Mouse (Mus musculus) adrenal gland, postnatal 14 days (tissue): ENCODE results near the gene Ablim1. TPM values are rescaled to one million over a fixed set of nuclear protein-coding genes. Genes with fewer than 3 reads are reported as not detected.
A peak's percentile ranks its signal among the peaks of the same experiment; 100 is the strongest.

Source experiments
- DNase-seq: peaks from one replicate; pipeline ENCODE4 v3.0.0; 2021; ENCODE audit warnings: mixed read lengths
- total RNA-seq: library from RNA; stranded (reverse); gene quantifications from 2 replicates; pipeline ENCODE4 v1.2.3, GENCODE M21; 2021

Gene Ablim1
- total RNA-seq, 1 experiment from 2014 or later, result 68.8 TPM

GRCm38 (mm10) chr19:57343860-57344259 is 29.1 kb upstream of the Ablim1 start:
- no peak for DNase-seq

GRCm38 (mm10) chr19:57340900-57341742 is 26.4 kb upstream of the Ablim1 start:
- no peak for DNase-seq

GRCm38 (mm10) chr19:57339281-57339864 is 24.7 kb upstream of the Ablim1 start:
- DNase-seq, result no peak

GRCm38 (mm10) chr19:57335135-57335534 is 20.4 kb upstream of the Ablim1 start:
- no peak for DNase-seq

GRCm38 (mm10) chr19:57333356-57333755 is 18.6 kb upstream of the Ablim1 start:
- no peak for DNase-seq

- DNase-seq, result no peak
These were observed 16.5 kb upstream of the Ablim1 start for GRCm38 (mm10) chr19:57331237-57331636.

- no peak for DNase-seq
These were observed 15.6 kb upstream of the Ablim1 start for GRCm38 (mm10) chr19:57330309-57330708.

GRCm38 (mm10) chr19:57328792-57329191 is 14.1 kb upstream of the Ablim1 start:
- peak; percentile 61 for DNase-seq

- DNase-seq, result no peak
These were observed 13.6 kb upstream of the Ablim1 start for GRCm38 (mm10) chr19:57328269-57328668.

GRCm38 (mm10) chr19:57327679-57328078 is 13.0 kb upstream of the Ablim1 start:
- DNase-seq, result no peak

GRCm38 (mm10) chr19:57325748-57326300 is 11.1 kb upstream of the Ablim1 start:
- DNase-seq, result peak; percentile 82

- DNase-seq, result no peak
These were observed 8.4 kb upstream of the Ablim1 start for GRCm38 (mm10) chr19:57323087-57323486.

GRCm38 (mm10) chr19:57322491-57322890 is 7.8 kb upstream of the Ablim1 start:
- DNase-seq, result no peak

GRCm38 (mm10) chr19:57321839-57322238 is 7.1 kb upstream of the Ablim1 start:
- DNase-seq, result no peak

GRCm38 (mm10) chr19:57320656-57321382 is 6.1 kb upstream of the Ablim1 start:
- DNase-seq, result no peak

- no peak for DNase-seq
These were observed 1.9 kb upstream of the Ablim1 start for GRCm38 (mm10) chr19:57316597-57316996.

- DNase-seq, result peak; percentile 58
These were observed 370 bp upstream of the Ablim1 start for GRCm38 (mm10) chr19:57315013-57315565.

- no peak for DNase-seq
These were observed 801 bp downstream of the Ablim1 start for GRCm38 (mm10) chr19:57313891-57314345.

- DNase-seq, result peak; percentile 48
These were observed 1.5 kb downstream of the Ablim1 start for GRCm38 (mm10) chr19:57313226-57313625.

- DNase-seq, result no peak
These were observed 4.7 kb downstream of the Ablim1 start for GRCm38 (mm10) chr19:57309980-57310379.

- no peak for DNase-seq
These were observed 8.1 kb downstream of the Ablim1 start for GRCm38 (mm10) chr19:57306601-57307000.

GRCm38 (mm10) chr19:57305972-57306371 is 8.7 kb downstream of the Ablim1 start:
- DNase-seq, result no peak
